Mouse (Mus musculus) heart, embryonic 12.5 days (tissue): Measurements from ENCODE around the gene Kcnc1. TPM values are rescaled to one million over a fixed set of nuclear protein-coding genes. Genes with fewer than 3 reads are reported as not detected.

ENCODE experiments used
- ATAC-seq: fragments of 200-750 bp; cut with Nextera tagmentation; 2 replicates; pipeline ENCODE4 v1.8.0; 2017; ENCODE audit warnings: moderate TSS enrichment, moderate library complexity; ENCODE audit not compliant: insufficient number of reproducible peaks, low FRiP score
- H3K27ac ChIP-seq: fragments of 300-500 bp; sonication (generic); 2 replicates; pipeline ENCODE4 v1.5.1; 2016; ENCODE audit warnings: mild to moderate bottlenecking, moderate library complexity; ENCODE audit not compliant: poor library complexity, severe bottlenecking
- H3K27me3 ChIP-seq: fragments of 300-500 bp; sonication (generic); replicated peaks from 2 replicates; pipeline ENCODE4 v1.6.1; 2016; ENCODE audit warnings: mild to moderate bottlenecking, moderate library complexity
- H3K36me3 ChIP-seq: fragments of 300-500 bp; sonication (generic); 2 replicates; pipeline ENCODE4 v1.6.1; 2016; ENCODE audit warnings: mild to moderate bottlenecking, moderate library complexity
- H3K4me1 ChIP-seq: fragments of 300-500 bp; sonication (generic); replicated peaks from 2 replicates; pipeline ENCODE4 v1.6.1; 2016; ENCODE audit warnings: mild to moderate bottlenecking
- H3K4me2 ChIP-seq: fragments of 300-500 bp; sonication (generic); 2 replicates; pipeline ENCODE4 v1.6.1; 2016; ENCODE audit warnings: mild to moderate bottlenecking, moderate library complexity
- H3K4me3 ChIP-seq: fragments of 300-500 bp; sonication (generic); 2 replicates; pipeline ENCODE4 v1.5.1; 2016; ENCODE audit warnings: mild to moderate bottlenecking
- H3K9ac ChIP-seq: fragments of 300-500 bp; sonication (generic); 2 replicates; pipeline ENCODE4 v1.6.1; 2016; ENCODE audit warnings: mild to moderate bottlenecking, moderate library complexity
- H3K9me3 ChIP-seq: fragments of 300-500 bp; sonication (generic); replicated peaks from 2 replicates; pipeline ENCODE4 v1.6.1; 2016; ENCODE audit warnings: mild to moderate bottlenecking, moderate library complexity
- WGBS: fragments of 180-500 bp; shearing (Covaris S2); methylation state at CpG from one replicate; pipeline ENCODE4 v1.1.7; 2016; 5-methylcytosine and 5-hydroxymethylcytosine counted together
- polyA plus RNA-seq: library from polyadenylated mRNA; unstranded; fragments of >200 nt; fragmentation: Nextera tagmentation; extraction: Ambion mirVana; gene quantifications from 2 replicates; pipeline ENCODE4 v1.2.1, GENCODE M21; 2016

Kcnc1 gene
- polyA plus RNA-seq, 1 experiment from 2014 or later, result 0.23 TPM

DNA sequence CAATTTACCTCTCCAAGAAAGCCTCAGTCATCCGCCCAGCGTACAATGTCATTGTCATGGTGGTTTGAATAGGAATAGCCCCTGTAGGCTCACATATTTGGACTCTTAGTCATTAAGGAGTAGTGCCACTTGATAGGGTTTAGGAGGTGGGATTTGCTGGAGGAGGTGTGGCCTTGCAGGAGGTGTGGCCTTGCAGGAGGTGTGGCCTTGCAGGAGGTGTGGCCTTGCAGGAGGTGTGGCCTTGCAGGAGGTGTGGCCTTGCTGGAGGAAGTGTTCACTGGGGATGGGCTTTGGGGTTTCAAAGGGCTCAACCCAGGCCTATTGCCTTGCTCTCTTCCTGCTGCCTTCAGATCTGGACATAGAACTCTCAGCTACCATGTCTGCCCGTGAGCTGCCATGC lies 81.2 kb downstream of the Kcnc1 start:
- H3K4me1 ChIP-seq, result peaks cover 25% of the 10 kb centered on the region
- H3K4me3 ChIP-seq, result no peak overlapping the region
- H3K9ac ChIP-seq, result no peak overlapping the region
- WGBS, result 81% methylated on average over 3 of the region's 3 CpGs
- H3K27me3 ChIP-seq, result no peaks in the 10 kb centered on the region
- H3K4me2 ChIP-seq, result no peak overlapping the region
- H3K27ac ChIP-seq, result no peak overlapping the region
- no peak for ATAC-seq
- no peaks in the 10 kb centered on the region for H3K36me3 ChIP-seq
- no peaks in the 10 kb centered on the region for H3K9me3 ChIP-seq

DNA sequence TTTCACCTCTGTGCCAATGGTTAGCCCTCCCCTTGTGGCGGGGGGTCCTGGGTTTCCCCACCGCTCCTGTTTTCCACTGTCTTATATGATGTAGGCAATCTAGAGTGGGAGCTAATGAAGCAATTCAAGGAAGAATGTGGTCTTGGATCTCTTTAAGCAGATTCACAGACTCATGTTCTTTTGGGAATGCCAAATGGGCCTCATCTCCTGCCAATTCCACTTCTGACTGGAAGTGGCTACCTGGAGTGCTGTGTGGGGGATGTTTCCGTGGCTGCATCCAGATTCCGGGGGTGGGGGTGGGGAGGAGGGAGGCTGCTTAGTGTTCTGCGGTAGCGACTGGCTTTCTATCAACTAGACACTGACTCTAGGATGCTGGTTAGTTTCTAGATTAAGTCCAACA lies 83.5 kb downstream of the Kcnc1 start:
- 44% methylated on average over 6 of the region's 6 CpGs for WGBS
- Histone ChIP-seq H3K9ac (no peak overlapping the region), H3K9me3 (no peaks in the 10 kb centered on the region), H3K4me3 (no peak overlapping the region), H3K36me3 (no peaks in the 10 kb centered on the region), H3K4me1 (peaks cover 28% of the 10 kb centered on the region), H3K27ac (no peak overlapping the region), H3K27me3 (no peaks in the 10 kb centered on the region), H3K4me2 (no peak overlapping the region)
- no peak for ATAC-seq

DNA sequence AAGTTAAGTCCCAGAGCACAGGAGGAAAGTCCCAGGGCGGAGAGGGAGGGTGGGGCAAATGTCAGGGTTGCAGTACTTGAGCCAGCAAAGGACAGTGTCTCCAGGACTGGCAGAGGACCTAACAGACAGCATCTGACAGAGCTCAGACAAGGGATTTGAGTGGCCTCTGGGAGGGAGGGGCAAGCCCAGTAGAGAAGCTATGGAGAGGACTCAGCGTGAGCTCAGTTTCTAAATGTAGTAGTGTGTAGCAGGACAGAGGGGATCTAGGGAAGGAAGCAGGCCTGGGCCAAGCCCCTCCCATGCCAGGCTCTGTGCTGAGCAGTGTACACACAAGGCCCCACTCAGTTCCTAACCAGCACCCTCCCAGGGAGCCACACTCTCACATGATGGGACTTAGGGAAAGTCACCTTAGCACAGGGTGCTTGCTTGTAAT lies 85.8 kb downstream of the Kcnc1 start:
- no peak overlapping the region for H3K4me2 ChIP-seq
- ATAC-seq, result peak; percentile 81
- H3K4me1 ChIP-seq, result peaks cover 28% of the 10 kb centered on the region
- no peaks in the 10 kb centered on the region for H3K27me3 ChIP-seq
- no peaks in the 10 kb centered on the region for H3K9me3 ChIP-seq
- H3K9ac ChIP-seq, result no peak overlapping the region
- no peaks in the 10 kb centered on the region for H3K36me3 ChIP-seq
- 33% methylated on average over 2 of the region's 2 CpGs for WGBS
- H3K27ac ChIP-seq, result peak overlapping the region; percentile 68
- no peak overlapping the region for H3K4me3 ChIP-seq

DNA sequence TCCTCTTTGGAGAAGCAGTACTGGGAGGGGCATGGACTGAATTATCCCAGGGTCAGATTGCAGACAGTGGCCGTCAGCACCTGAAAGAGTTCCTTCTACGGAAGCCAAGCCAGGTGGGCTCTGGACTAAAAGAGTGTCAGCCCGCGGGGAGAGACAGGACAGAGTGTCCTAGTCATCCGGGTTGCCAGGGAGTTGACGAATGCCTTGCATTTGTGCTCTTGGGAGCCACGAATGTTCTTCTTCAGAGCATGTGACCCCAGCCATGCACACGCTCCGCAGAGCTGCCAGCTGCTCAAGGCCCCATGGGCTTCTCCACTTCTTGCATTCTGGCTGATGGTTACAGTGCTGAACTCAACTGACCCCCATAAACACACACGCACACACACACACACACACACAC lies 86.8 kb downstream of the Kcnc1 start:
- Histone ChIP-seq H3K9me3 (no peaks in the 10 kb centered on the region), H3K4me1 (peaks cover 28% of the 10 kb centered on the region), H3K4me2 (no peak overlapping the region), H3K36me3 (no peaks in the 10 kb centered on the region), H3K9ac (no peak overlapping the region), H3K4me3 (no peak overlapping the region), H3K27me3 (no peaks in the 10 kb centered on the region), H3K27ac (no peak overlapping the region; the same call in 1 of the 2 replicates)
- WGBS, result 60% methylated on average over 10 of the region's 10 CpGs
- ATAC-seq, result no peak

DNA sequence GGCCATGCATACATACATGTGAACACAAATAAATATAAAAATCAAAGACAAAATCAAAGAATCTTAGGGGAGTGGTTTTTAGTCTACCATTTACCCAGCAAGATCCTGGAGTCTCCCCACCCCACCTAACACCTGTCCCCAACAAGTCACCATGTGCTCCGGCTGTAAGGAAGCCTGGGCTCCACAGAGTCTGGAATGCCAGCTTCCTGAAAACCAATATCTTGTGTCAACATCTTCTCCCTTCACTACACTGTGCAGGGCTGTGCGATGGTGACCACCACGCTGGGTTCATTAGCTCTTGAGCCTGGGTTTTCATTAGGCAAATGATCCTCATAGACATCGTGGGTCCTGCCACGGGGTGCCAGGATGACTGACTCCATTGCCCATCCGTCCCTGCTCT lies 87.9 kb downstream of the Kcnc1 start:
- no peak overlapping the region for H3K27ac ChIP-seq
- H3K4me3 ChIP-seq, result no peak overlapping the region
- 72% methylated on average over 6 of the region's 6 CpGs for WGBS
- H3K4me2 ChIP-seq, result no peak overlapping the region
- H3K36me3 ChIP-seq, result no peaks in the 10 kb centered on the region
- H3K4me1 ChIP-seq, result peaks cover 28% of the 10 kb centered on the region
- H3K9me3 ChIP-seq, result no peaks in the 10 kb centered on the region
- H3K27me3 ChIP-seq, result no peaks in the 10 kb centered on the region
- no peak overlapping the region for H3K9ac ChIP-seq
- no peak for ATAC-seq

DNA sequence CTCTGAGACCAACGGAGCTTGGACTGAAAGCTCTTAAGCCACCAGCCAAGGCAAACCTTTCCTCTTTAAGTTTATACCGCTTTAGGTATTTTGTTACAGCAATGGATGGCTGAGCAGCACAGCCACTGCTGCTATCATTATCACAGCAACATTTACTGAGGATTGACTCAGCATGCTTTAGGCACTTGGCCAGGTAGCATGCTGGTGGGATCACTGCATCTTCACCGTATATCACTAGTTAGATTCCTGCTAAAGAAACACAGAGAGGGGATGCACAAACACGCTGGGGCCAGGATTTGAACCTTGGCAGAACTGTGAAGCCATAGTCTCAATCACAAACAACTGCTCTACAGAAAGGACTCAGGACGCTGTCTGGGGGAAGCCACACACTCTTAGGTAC lies 90.5 kb downstream of the Kcnc1 start:
- WGBS, result 84% methylated on average over 5 of the region's 5 CpGs
- H3K4me3 ChIP-seq, result no peak overlapping the region
- no peaks in the 10 kb centered on the region for H3K36me3 ChIP-seq
- H3K27me3 ChIP-seq, result no peaks in the 10 kb centered on the region
- no peak overlapping the region for H3K4me2 ChIP-seq
- ATAC-seq, result no peak
- no peaks in the 10 kb centered on the region for H3K9me3 ChIP-seq
- H3K9ac ChIP-seq, result no peak overlapping the region
- H3K4me1 ChIP-seq, result peaks cover 17% of the 10 kb centered on the region
- H3K27ac ChIP-seq, result no peak overlapping the region

DNA sequence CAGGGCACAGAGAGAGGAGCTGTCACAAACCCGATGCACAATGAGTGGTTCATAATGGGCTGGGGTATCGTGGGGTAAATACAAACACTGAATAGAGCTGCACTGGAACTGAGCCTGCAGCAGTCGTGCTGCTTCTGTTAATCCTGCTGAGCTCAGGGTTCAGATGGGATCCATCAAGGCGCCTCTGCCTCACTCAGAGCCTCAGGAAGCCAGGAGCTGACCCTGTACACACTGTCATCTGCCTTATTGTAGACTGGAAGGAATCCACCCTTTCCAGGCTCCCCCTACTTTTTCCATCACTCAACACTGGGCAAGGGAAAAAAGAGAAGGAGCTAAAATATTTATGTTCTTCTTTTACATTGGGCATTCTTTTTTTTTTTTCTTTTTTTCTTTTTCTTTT lies 91.1 kb downstream of the Kcnc1 start:
- Histone ChIP-seq H3K4me3 (no peak overlapping the region), H3K4me2 (no peak overlapping the region), H3K27me3 (no peaks in the 10 kb centered on the region), H3K9me3 (no peaks in the 10 kb centered on the region), H3K36me3 (no peaks in the 10 kb centered on the region), H3K27ac (no peak overlapping the region), H3K9ac (no peak overlapping the region), H3K4me1 (peaks cover 17% of the 10 kb centered on the region)
- WGBS, result 48% methylated on average over 4 of the region's 4 CpGs
- no peak for ATAC-seq

Other genes with a start within 250 kb of the Kcnc1 start
- 6.2 and 7.0 TPM in 2 replicates for gene Abcc8, start 216.5 kb upstream of the Kcnc1 start, polyA plus RNA-seq
- 2.3 and 2.4 TPM in 2 replicates for gene Ush1c, start 158.0 kb upstream of the Kcnc1 start, polyA plus RNA-seq
- gene Otog, start 155.5 kb upstream of the Kcnc1 start, polyA plus RNA-seq, result not detected in 2 replicates
- 0.30 and 0.50 TPM in 2 replicates for gene Myod1, start 20.0 kb upstream of the Kcnc1 start, polyA plus RNA-seq
- gene Sergef, start 243.3 kb downstream of the Kcnc1 start, polyA plus RNA-seq, result 9.8 and 11.3 TPM in 2 replicates